Mouse (Mus musculus): ENCODE data around the gene Cybrd1.

GRCm38 (mm10) chr2:71191391-71192194 is 73.9 kb downstream of the Cybrd1 start:
- TF ChIP-seq CTCF (IDR thresholded peaks at IDR 0.05; ENCODE audit: borderline replicate concordance, extremely low read depth, insufficient read depth, insufficient read length) (no peak), POLR2A (IDR thresholded peaks at IDR 0.05; ENCODE audit: borderline replicate concordance, extremely low read depth, insufficient read depth, insufficient read length, poor library complexity, severe bottlenecking) (no peak)

All from brain, embryonic 14.5 days (tissue).